Mouse (Mus musculus): ENCODE results near the gene Rev3l. TPM values are rescaled to one million over a fixed set of nuclear protein-coding genes. Genes with fewer than 3 reads are reported as not detected.

Gene Rev3l
- polyA plus RNA-seq, 2 experiments, result 5.7 to 10.0 TPM

Other genes starting within 250 kb of the Rev3l start
- gene Traf3ip2, start 119.2 kb upstream of the Rev3l start, polyA plus RNA-seq (2012; rRNA removed), result 0.69 and 1.3 TPM in 2 replicates
- gene Traf3ip2, start 119.2 kb upstream of the Rev3l start, polyA plus RNA-seq (2014; fragmentation: Nextera tagmentation; extraction: Ambion mirVana), result 0.73 and 1.2 TPM in 2 replicates
- gene Mfsd4b4, start 167.1 kb downstream of the Rev3l start, polyA plus RNA-seq (2012; rRNA removed), result 1.9 and 2.2 TPM in 2 replicates
- gene Mfsd4b4, start 167.1 kb downstream of the Rev3l start, polyA plus RNA-seq (2014; fragmentation: Nextera tagmentation; extraction: Ambion mirVana), result 1.1 and 1.2 TPM in 2 replicates
- 0.04 TPM in 1 of 2 replicates, not detected in the other for gene Mfsd4b2, start 194.8 kb downstream of the Rev3l start, polyA plus RNA-seq (2012; rRNA removed)
- gene Mfsd4b2, start 194.8 kb downstream of the Rev3l start, polyA plus RNA-seq (2014; fragmentation: Nextera tagmentation; extraction: Ambion mirVana), result not detected in 2 replicates
- gene Mfsd4b3, start 228.0 kb downstream of the Rev3l start, polyA plus RNA-seq (2012; rRNA removed), result 1.2 and 1.4 TPM in 2 replicates
- gene Mfsd4b3, start 228.0 kb downstream of the Rev3l start, polyA plus RNA-seq (2014; fragmentation: Nextera tagmentation; extraction: Ambion mirVana), result 2.3 TPM in 2 replicates

Data from liver, embryonic 14.5 days (tissue).